Mouse (Mus musculus) neural tube, embryonic 14.5 days (tissue): Measurements from ENCODE around the gene Fhod1. TPM values are rescaled to one million over a fixed set of nuclear protein-coding genes. Genes with fewer than 3 reads are reported as not detected.
A peak's percentile ranks its signal among the peaks of the same experiment; 100 is the strongest.

ENCODE experiments used
- ATAC-seq: fragments of 200-750 bp; cut with Nextera tagmentation; 2 replicates; pipeline ENCODE4 v1.8.0; 2017; ENCODE audit warnings: low read depth, mild to moderate bottlenecking, moderate TSS enrichment, moderate library complexity
- H3K27ac ChIP-seq: fragments of 300-500 bp; sonication (generic); 2 replicates; pipeline ENCODE4 v1.5.1; 2014; ENCODE audit warnings: low read depth, mild to moderate bottlenecking, control low read depth, low read length, moderate library complexity, mixed read lengths
- H3K27me3 ChIP-seq: fragments of 300-500 bp; sonication (generic); 2 replicates; pipeline ENCODE4 v1.6.1; 2014; ENCODE audit warnings: low read length; ENCODE audit not compliant: control insufficient read depth, insufficient read depth
- H3K36me3 ChIP-seq: fragments of 300-500 bp; sonication (generic); 2 replicates; pipeline ENCODE4 v1.6.1; 2014; ENCODE audit warnings: low read length, mixed read lengths; ENCODE audit not compliant: control insufficient read depth, insufficient read depth
- H3K4me1 ChIP-seq: fragments of 300-500 bp; sonication (generic); 2 replicates; pipeline ENCODE4 v1.6.1; 2014; ENCODE audit warnings: low read length; ENCODE audit not compliant: control insufficient read depth, insufficient read depth
- H3K4me2 ChIP-seq: fragments of 300-500 bp; sonication (generic); 2 replicates; pipeline ENCODE4 v1.6.1; 2014; ENCODE audit warnings: mild to moderate bottlenecking, low read depth, low read length, control low read depth
- H3K4me3 ChIP-seq: fragments of 300-500 bp; sonication (generic); 2 replicates; pipeline ENCODE4 v1.5.1; 2014; ENCODE audit warnings: low read depth, low read length, control low read depth, mixed read lengths
- H3K9ac ChIP-seq: fragments of 300-500 bp; sonication (generic); replicated peaks from 2 replicates; pipeline ENCODE4 v1.6.1; 2014; ENCODE audit warnings: low read depth, mild to moderate bottlenecking, control low read depth, low read length, mixed read lengths
- H3K9me3 ChIP-seq: fragments of 300-500 bp; sonication (generic); 2 replicates; pipeline ENCODE4 v1.6.1; 2016; ENCODE audit warnings: low read length; ENCODE audit not compliant: control insufficient read depth
- WGBS: fragments of 180-500 bp; shearing (Covaris S2); extraction: QIAGEN DNeasy Blood & Tissue Kit; methylation state at CpG from one replicate; pipeline ENCODE4 v1.1.7; 2014; 5-methylcytosine and 5-hydroxymethylcytosine counted together
- polyA plus RNA-seq: library from polyadenylated mRNA; unstranded; fragments of >200 nt; fragmentation: Nextera tagmentation; extraction: Ambion mirVana; gene quantifications from 2 replicates; pipeline ENCODE4 v1.2.1, GENCODE M21; 2014

Fhod1 gene
- polyA plus RNA-seq, 1 experiment from 2014 or later, result 0.88 TPM

- H3K36me3 ChIP-seq, result no peaks in the 10 kb centered on the region; the same call in 1 of the 2 replicates
- 76% methylated on average over 4 of the region's 4 CpGs for WGBS
Observed at GRCm38 (mm10) chr8:105354549-105354948, 6.8 kb upstream of the Fhod1 start.

GRCm38 (mm10) chr8:105353583-105354135, 5.9 kb upstream of the Fhod1 start:
- Histone ChIP-seq H3K9ac (no peak overlapping the region), H3K4me2 (no peak overlapping the region), H3K36me3 (no peaks in the 10 kb centered on the region), H3K27ac (no peak overlapping the region), H3K9me3 (no peaks in the 10 kb centered on the region), H3K4me3 (no peak overlapping the region), H3K27me3 (no peaks in the 10 kb centered on the region), H3K4me1 (peaks cover 11% of the 10 kb centered on the region)
- WGBS, result 77% methylated on average over 8 of the region's 8 CpGs
- no peak for ATAC-seq

More at GRCm38 (mm10) chr8:105354549-105354948, 6.8 kb upstream of the Fhod1 start:
- Histone ChIP-seq H3K4me2 (no peak overlapping the region), H3K9ac (no peak overlapping the region), H3K27me3 (no peaks in the 10 kb centered on the region), H3K27ac (no peak overlapping the region), H3K4me3 (no peak overlapping the region), H3K9me3 (no peaks in the 10 kb centered on the region), H3K4me1 (peaks cover 11% of the 10 kb centered on the region)
- no peak for ATAC-seq

GRCm38 (mm10) chr8:105350186-105350585, 2.4 kb upstream of the Fhod1 start:
- no peaks in the 10 kb centered on the region for H3K36me3 ChIP-seq
- ATAC-seq, result no peak
- H3K4me1 ChIP-seq, result peaks cover 11% of the 10 kb centered on the region
- no peak overlapping the region for H3K27ac ChIP-seq
- H3K9me3 ChIP-seq, result no peaks in the 10 kb centered on the region
- peak overlapping the region; percentile 21; the same call in 1 of the 2 replicates for H3K9ac ChIP-seq
- peaks cover 8% of the 10 kb centered on the region for H3K27me3 ChIP-seq
- H3K4me3 ChIP-seq, result peak overlapping the region; percentile 66
- WGBS, result 39% methylated on average over 7 of the region's 7 CpGs
- peak overlapping the region; percentile 96 for H3K4me2 ChIP-seq

DNA sequence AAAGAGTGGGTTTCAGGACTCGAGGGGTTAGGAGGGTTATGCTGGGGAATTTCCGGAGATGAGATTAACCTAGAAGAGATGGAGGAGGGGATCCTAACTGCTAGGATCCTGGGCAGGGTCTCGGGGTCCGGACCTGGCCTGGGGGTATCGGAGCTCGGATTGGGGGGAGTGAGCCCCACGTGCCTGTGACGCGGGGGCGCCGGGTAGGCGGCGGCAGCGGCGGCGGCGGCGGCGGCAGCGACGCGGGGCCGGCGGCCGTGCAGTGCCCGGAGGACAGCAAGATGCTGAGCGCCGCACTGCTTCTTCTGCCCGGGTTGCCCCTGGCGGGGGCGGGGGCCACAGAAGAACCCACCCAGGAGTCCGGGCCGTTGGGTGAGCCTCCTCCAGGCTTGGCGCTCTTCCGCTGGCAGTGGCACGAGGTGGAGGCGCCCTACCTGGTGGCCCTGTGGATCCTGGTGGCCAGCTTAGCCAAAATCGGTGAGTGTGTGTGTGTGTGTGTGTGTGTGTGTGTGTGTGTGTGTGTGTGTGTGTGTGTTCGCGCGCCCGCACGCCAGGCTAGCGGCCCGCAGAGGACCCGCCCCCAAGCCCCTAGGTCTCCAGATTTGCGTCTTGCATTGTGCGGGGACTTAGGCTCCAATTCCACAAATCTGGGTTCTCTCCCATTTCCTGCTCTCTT, 1.5 kb upstream of the Fhod1 start:
- under 1% methylated on average over 48 of the region's 48 CpGs for WGBS
- no peaks in the 10 kb centered on the region for H3K36me3 ChIP-seq
- ATAC-seq, result peak; percentile 38
- H3K4me1 ChIP-seq, result peaks cover 11% of the 10 kb centered on the region
- H3K27me3 ChIP-seq, result peaks cover 8% of the 10 kb centered on the region
- peak overlapping the region; percentile 84 for H3K9ac ChIP-seq
- H3K4me2 ChIP-seq, result peak overlapping the region; percentile 96
- H3K27ac ChIP-seq, result peak overlapping the region; percentile 45; the same call in 1 of the 2 replicates
- no peaks in the 10 kb centered on the region for H3K9me3 ChIP-seq
- H3K4me3 ChIP-seq, result peak overlapping the region; percentile 66

DNA sequence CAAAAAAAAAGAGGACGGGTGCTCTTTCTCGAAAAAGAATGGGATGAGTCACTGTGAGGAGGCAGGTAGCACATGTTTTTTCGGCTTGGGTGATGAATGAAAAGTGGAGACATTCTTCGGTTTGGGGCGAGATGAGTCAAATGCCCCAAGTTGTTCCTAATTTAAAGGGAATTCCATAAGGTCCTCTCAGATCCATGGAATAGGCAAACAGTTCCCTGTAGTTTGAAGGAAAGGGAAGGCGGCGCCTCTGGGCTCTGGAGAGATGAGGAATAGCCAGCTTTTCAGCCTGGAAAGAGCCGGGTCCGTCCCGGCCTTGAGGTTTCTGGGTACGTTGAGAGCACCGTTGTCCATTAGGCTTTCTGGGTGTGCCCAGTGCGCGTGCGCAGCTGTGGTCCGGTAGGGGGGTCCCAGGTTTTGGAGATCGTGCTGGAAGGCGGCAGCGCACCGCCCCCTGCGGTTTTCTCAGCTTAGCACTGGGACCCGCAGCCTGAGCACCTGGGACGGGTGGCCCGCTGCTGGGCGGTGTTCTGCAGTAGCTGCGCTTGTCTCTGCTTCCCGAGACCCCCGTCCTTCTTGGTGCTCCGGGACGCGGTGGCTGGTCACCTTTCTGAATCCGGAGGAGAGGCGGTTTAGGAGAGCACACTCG, 820 bp upstream of the Fhod1 start, which contains the start of gene Slc9a5:
Gene Slc9a5, plus strand, starts transcription at position 394 of the 646 bp plus-strand sequence.
- H3K27me3 ChIP-seq, result peaks cover 8% of the 10 kb centered on the region
- WGBS, result under 1% methylated on average over 34 of the region's 34 CpGs
- peak within 1 kb of the TSS; percentile 96 for H3K4me2 ChIP-seq
- peak within 1 kb of the TSS; percentile 66 for H3K4me3 ChIP-seq
- H3K4me1 ChIP-seq, result peaks cover 11% of the 10 kb centered on the region
- H3K36me3 ChIP-seq, result no peaks in the 10 kb centered on the region
- no peaks in the 10 kb centered on the region for H3K9me3 ChIP-seq
- peak; percentile 19 for ATAC-seq
- peak within 1 kb of the TSS; percentile 45; the same call in 1 of the 2 replicates for H3K27ac ChIP-seq
- peak within 1 kb of the TSS; percentile 84 for H3K9ac ChIP-seq

DNA sequence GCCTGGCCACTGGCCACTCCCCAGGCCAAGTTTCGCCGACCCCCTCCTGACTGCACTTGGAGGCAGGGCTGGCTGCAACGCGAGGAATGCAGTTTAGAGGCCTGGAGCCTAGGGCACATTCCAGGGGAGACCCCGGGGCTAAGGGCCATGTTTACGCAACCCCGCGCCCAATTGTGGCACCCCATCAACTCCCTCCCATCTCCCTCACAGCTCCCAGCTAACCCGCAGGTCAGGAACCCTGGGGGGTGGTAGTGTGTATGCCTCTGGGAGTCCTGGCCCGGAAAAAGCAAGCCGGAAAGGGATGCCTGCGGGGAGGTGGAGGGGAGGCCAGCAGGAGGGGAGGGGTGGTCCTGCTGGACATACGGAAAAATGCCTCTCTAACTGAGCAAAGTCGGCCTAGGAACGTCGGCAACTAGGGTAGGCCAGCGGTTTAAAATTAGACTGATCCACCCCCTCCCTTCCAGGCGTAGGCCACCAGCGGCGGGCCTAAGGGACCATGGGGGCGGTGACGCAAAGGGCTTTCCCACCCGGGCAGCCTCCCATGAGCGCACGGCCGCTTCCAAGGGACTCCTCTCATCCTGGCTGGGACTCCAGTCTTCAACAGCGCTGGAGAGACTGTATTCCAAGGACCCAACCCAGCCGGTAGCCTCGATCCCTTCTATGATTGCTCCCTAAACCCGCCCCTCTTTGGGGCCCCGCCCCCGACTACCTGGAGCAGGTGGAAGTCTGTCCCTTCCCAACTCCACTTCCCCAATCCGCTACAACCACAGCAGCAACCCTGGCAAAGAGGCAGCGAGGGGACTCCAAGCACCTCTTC, 934 bp downstream of the Fhod1 start:
- H3K27ac ChIP-seq, result no peak overlapping the region
- H3K9me3 ChIP-seq, result no peaks in the 10 kb centered on the region
- peak overlapping the region; percentile 96 for H3K4me2 ChIP-seq
- H3K4me1 ChIP-seq, result peaks cover 11% of the 10 kb centered on the region
- H3K4me3 ChIP-seq, result peak overlapping the region; percentile 66
- H3K36me3 ChIP-seq, result no peaks in the 10 kb centered on the region
- ATAC-seq, result peak; percentile 9; the same call in 1 of the 2 replicates
- 3% methylated on average over 34 of the region's 34 CpGs for WGBS
- H3K27me3 ChIP-seq, result peaks cover 8% of the 10 kb centered on the region
- H3K9ac ChIP-seq, result 0 out of 2 replicates have a peak overlapping the region, but pooled peaks have one; percentile 34

- no peak for ATAC-seq
- H3K27ac ChIP-seq, result no peak overlapping the region
- H3K4me1 ChIP-seq, result peaks cover 6% of the 10 kb centered on the region
- H3K4me3 ChIP-seq, result no peak overlapping the region
- H3K36me3 ChIP-seq, result no peaks in the 10 kb centered on the region
- no peak overlapping the region for H3K4me2 ChIP-seq
- H3K27me3 ChIP-seq, result peaks cover 8% of the 10 kb centered on the region
- no peak overlapping the region for H3K9ac ChIP-seq
- no peaks in the 10 kb centered on the region for H3K9me3 ChIP-seq
- 73% methylated on average over 7 of the region's 7 CpGs for WGBS
Observed at GRCm38 (mm10) chr8:105345061-105345975, 2.4 kb downstream of the Fhod1 start.
